Mouse (Mus musculus): Measurements from ENCODE around the gene C77080. TPM values are rescaled to one million over a fixed set of nuclear protein-coding genes. Genes with fewer than 3 reads are reported as not detected.
"Not testable (repeated sequence)": the region's sequence is repeated elsewhere in the genome, so short reads cannot be mapped to it uniquely, and the experiment has no call there.

Gene C77080
- total RNA-seq, 4 experiments from 2014 or later: 10.1 to 12.6 (median 11.4) TPM

GRCm38 (mm10) chr4:129220376-129221089 is 40.7 kb downstream of the C77080 start:
- no peak for DNase-seq (ENCODE audit: low spot score in 2 of 2)

DNA sequence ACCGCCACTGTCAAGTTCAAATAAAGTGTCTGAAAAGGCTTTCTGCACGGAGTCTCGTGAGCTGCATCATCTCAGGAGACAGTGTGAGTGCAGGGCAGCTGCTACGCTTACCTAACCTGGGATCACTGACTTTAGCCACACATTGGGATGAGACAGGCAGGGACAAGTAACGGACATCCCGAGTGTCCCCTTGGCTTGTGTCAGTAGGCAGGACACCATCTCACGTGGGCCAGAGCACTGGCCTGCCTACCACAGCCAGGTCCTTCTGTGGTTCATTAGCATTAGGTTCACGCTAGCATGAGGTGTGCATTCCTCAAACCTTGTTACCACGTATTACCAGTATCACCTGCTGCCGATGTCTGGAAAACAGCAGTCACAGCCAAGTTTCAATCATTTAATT is 42.0 kb downstream of the C77080 start:
- DNase-seq (ENCODE audit: low spot score in 2 of 2): no peak

DNA sequence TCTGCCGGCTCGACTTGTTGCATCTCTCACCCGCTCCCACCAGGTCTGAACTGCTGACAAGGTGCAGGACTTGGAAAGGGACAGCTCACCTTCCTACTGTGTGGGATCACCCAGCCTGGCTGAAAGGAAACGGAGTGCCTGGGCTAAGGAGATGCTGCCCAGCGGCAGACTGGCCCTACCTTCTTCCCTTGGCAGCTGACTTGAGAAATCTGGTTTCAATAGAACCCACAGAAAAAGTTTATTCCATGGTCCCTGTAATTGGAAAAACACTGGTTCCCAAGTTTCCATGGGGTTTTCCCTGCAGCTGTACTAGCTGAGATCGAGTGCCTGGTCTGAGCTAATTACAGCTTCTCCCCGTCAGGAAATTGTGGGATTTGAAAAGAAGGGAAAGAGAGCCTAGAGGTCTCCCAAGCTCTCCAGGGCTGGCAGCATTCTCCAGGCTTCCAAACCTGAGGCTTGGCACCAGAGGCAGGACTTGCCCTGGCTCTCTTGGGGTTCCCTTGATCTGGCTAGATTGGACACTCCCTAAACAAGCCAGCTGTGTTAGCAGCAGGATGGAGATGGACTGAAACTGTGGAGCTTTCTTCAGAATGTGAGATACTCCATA is 42.5 kb downstream of the C77080 start:
- DNase-seq (ENCODE audit: low spot score in 2 of 2): no peak

GRCm38 (mm10) chr4:129212486-129212885 is 48.7 kb downstream of the C77080 start:
- DNase-seq (ENCODE audit: low spot score in 2 of 2): not testable (repeated sequence)

DNA sequence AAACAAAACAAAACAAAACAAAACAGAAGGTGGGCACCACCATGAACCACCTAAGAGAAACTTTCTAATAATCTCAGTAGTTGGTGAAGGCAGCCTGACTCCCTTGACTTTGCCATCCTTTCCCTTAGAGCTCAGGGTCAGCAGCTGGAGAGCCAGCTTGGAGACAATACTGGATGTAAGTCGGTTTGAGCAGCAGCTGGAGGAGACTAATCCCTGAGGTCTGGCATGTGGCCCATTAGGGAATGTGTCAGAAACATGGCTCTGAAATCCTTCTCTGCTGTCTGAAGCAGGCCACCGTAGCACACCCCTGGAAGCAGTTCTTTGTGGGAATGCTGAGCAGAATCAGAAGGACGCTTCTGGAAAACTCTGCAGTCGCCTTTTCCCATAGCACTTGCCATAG is 49.7 kb downstream of the C77080 start:
- DNase-seq (ENCODE audit: low spot score in 2 of 2): no peak

DNA sequence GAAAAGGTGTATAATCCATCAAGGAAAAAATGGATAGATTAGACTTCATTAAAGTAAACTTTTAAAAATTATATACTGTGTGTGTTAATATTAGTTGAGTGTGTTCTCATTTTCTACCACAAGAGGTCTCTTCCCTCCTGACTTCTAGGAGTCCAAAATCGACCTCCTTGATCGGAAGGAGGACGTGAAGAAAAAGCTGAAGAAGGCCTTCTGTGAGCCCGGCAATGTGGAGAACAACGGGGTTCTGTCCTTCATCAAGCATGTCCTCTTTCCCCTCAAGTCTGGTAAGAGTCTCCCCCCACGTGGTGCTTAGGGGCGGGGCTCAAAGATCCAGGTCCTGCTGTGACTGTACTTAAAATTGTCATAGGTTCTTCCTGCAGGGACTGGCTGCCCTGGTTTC is 51.7 kb downstream of the C77080 start:
- DNase-seq (ENCODE audit: low spot score in 2 of 2): no peak

GRCm38 (mm10) chr4:129206792-129207191 is 54.4 kb downstream of the C77080 start:
- no peak for DNase-seq (ENCODE audit: low spot score in 2 of 2)

GRCm38 (mm10) chr4:129204655-129205054 is 56.5 kb downstream of the C77080 start:
- peak in 1 of 2 experiments; percentile 35 for DNase-seq (ENCODE audit: low spot score in 2 of 2)

DNA sequence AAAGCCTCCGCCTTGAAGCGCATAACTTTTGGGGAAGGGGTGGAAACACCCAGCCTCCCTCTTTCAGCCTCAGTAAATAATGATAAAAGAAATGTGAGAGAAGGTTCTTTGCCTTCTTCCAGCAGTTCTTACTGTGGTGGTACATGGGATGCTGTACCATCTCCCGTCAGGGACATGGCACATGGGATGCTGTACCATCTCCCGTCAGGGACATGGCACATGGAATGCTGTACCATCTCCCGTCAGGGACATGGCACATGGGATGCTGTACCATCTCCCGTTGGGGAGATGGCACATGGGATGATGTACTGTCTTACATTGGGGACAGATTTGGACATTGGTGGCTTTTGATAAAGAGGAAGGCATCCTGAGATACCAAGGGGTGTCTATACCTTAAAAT is 63.7 kb downstream of the C77080 start:
- no peak for DNase-seq (ENCODE audit: low spot score in 2 of 2)

DNA sequence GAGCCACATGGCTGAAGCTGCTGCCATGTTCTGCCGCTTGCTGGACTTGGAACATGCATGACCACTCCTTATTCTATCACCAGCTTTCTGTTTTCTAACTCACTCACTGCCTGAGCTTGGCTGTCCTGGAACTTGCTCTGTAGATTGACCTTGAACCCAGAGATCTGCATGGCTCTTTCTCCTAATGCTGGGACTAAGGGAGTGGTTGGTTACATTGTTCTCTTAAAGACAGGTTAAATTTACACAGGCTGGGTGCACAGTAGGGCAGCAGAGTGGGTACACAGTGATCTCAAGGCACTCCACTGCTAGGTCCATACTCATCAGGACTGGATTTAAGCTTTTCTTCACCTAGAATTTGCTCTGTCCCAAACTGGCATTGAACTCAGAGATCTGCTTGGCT is 66.9 kb downstream of the C77080 start:
- no peak for DNase-seq (ENCODE audit: low spot score in 2 of 2)

- DNase-seq (ENCODE audit: low spot score in 2 of 2): no peak
Measured at GRCm38 (mm10) chr4:129191691-129192090, 69.5 kb downstream of the C77080 start.

- no peak for DNase-seq (ENCODE audit: low spot score in 2 of 2)
Measured at GRCm38 (mm10) chr4:129190538-129190937, 70.7 kb downstream of the C77080 start.

DNA sequence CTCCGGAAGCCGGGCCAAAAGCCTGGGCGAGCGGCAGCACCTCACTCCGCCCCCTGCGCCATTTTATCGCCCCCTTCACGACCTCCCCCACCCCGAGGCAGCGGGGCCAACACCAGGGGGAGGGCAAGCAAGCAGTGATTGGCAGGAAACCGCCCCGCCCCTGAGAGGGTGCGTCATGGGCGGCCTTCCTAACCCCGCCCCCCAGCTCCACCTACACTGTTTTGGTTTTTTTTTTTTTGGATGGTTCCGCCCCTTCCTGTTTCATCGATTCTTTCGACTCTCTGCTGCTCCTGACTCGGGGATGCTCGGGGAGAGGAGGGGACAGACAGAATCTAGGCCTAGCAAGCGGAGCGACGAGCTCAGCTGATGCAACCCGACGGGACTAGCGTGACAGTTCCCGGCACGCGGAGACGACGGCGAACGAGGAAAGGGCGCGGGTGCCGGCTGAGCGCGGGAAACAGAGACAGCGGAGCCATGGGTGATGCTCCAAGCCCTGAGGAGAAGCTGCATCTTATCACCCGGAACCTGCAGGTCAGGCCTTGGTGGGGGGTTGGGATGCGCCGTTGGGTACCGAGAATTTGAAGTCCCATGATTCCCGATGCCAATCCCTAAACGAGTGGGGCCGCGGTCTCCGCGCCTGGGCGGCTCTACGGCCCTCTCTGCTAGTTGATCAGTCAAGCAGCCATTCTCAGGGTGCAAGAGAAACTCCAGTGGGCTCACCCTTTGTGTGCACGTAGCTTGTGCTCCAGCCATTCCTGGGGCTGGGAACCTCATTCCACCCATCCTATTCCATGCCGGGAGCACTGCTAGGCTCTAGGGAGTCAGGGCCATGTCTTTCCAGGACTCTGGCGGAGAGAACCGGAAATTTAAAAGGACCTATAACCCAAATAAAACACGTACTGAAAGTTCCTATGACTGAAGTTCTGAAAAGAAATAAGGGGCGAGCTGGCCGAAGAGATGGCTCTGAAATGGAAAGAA is 71.4 kb downstream of the C77080 start, which contains the start of the genes S100pbp and Yars:
S100pbp (minus strand) TSS at position 186 of the 978 bp plus-strand sequence.
Yars (plus strand) TSS at position 219 of the 978 bp plus-strand sequence.
- DNase-seq (ENCODE audit: low spot score in 2 of 2): peak; percentile 94 to 95

DNA sequence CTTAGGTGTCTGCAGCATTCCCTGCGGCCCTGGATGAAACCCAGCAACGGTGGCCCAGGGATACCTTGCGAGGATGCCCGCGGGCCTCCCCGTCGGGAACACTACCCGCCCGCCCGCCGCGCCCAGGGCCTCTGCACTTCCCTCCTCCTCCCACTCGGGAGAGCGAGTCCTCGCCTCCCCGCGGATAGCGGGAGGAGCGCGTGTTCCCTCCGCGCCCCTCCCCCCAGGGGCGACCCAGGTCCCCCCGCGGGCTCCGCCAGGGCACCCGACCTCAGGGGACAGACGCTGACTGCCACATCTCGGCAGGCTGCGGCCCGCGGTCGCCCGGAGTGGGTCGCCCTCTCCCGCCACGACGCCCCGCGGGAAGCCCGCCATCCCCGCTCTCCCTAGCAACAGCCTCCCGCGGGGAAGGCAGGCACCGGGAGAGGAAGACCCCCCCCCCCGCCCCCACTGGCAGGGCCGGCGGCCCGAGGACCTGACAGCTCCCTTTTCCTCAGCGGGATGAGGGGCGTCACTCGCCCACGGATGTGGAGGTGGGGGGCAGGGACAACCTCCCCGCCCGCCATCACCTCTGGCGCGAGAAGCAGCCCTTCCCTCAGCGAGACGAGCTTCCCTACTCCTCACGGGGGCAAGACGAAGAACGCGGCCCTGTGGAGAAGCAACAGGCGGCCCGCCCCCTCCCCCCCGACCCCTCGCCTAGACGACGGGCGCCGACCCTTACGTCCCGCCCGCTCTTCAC is 72.2 kb downstream of the C77080 start:
- DNase-seq (ENCODE audit: low spot score in 2 of 2): peak; percentile 28 to 42

DNA sequence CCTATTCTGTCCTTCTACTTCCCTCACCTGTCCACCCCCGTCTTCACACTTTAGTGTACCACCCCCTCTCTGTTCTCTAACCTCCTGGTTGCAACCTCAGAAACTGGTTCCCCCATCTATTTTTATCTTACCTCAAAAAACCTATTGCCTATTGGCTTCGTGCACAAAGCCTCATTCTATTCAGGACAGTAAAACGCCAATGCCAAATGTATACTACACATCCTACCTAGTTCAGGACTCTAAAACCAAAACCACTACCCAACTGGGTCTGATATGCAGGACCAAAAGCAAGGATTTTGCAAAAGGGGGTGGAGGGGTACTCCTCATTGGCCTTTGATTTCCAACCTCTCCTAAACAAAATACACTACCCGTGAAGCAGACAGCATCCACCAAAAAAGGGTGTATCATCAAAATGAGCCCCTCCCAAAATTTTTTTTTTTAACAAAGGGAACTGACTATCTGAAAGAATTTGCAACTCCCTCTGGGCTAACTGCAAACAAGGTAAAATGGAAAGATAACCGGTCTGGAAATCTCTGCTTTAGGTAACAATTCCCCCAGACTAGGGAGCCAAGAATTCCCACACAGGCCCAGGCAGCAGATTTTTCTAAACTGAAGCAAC is 73.1 kb downstream of the C77080 start:
- DNase-seq (ENCODE audit: low spot score in 2 of 2): no peak

DNA sequence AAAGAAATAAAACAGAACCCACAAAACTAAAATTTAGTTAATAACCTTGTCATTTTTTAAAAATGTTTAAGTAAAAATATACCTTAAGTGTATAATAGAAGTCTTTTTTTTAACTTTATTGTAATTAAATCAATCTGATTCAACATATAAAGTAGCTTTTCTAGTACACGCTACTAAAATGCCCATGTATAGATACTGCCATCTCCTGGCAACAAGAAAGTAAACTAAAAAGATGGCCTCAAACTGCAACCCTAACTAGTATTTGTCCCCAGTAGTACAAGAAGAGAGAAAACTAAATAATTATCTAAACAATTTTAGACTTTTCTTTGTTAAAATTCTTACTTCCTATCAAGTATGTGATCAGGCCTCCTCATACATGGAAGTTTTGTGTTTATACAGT is 81.6 kb downstream of the C77080 start:
- DNase-seq (ENCODE audit: low spot score in 2 of 2): no peak

GRCm38 (mm10) chr4:129172529-129172928 is 88.7 kb downstream of the C77080 start:
- no peak for DNase-seq (ENCODE audit: low spot score in 2 of 2)

All from layer of hippocampus, adult 8-10 months (tissue).